Mouse (Mus musculus) myocyte (in vitro differentiated cells): ENCODE results near the gene Nlrc4. TPM values are rescaled to one million over a fixed set of nuclear protein-coding genes. Genes with fewer than 3 reads are reported as not detected.

Experiments used
- H3K27me3 ChIP-seq: one replicate; pipeline ENCODE4 v1.6.1; 2011; ENCODE audit not compliant: control insufficient read depth, insufficient read depth, insufficient read length
- H3K36me3 ChIP-seq: one replicate; pipeline ENCODE4 v1.6.1; 2011; ENCODE audit not compliant: control insufficient read depth, insufficient read depth
- H3K4me2 ChIP-seq: one replicate; pipeline ENCODE4 v1.6.1; 2011; ENCODE audit warnings: low read depth, control low read depth
- H3K4me3 ChIP-seq: one replicate; pipeline ENCODE4 v1.5.1; 2011; ENCODE audit warnings: mild to moderate bottlenecking, control low read depth, moderate library complexity
- H3K79me2 ChIP-seq: one replicate; pipeline ENCODE4 v1.6.1; 2011; ENCODE audit not compliant: control insufficient read depth, insufficient read depth
- H3ac ChIP-seq: one replicate; pipeline ENCODE4 v1.6.1; 2011; ENCODE audit not compliant: control insufficient read depth, insufficient read length
- CEBPB ChIP-seq: IDR thresholded peaks from 2 replicates; pipeline ENCODE4 v1.6.1; 2011; ENCODE audit warnings: mild to moderate bottlenecking, moderate library complexity; ENCODE audit not compliant: poor library complexity, insufficient read depth, severe bottlenecking
- E2F4 ChIP-seq: IDR thresholded peaks from one replicate; pipeline ENCODE4 v1.6.1; 2011; ENCODE audit warnings: mild to moderate bottlenecking, control low read depth, moderate library complexity; ENCODE audit not compliant: insufficient read depth
- MAX ChIP-seq: IDR thresholded peaks from one replicate; pipeline ENCODE4 v1.6.1; 2011; ENCODE audit warnings: low read depth, mild to moderate bottlenecking, control low read depth
- MYOD1 ChIP-seq, 3 experiments: IDR thresholded peaks; one replicate each; pipeline ENCODE4 v1.6.1; 2011; ENCODE audit warnings: control low read depth in 2 of 3, low read depth in 2 of 3, mild to moderate bottlenecking in 2 of 3, moderate library complexity in 1 of 3; ENCODE audit not compliant: insufficient read length in 2 of 3, control insufficient read depth in 1 of 3
- MYOG ChIP-seq, 3 experiments: IDR thresholded peaks; one replicate each; pipeline ENCODE4 v1.6.1; 2011; ENCODE audit warnings: control low read depth in 2 of 3, low read depth in 2 of 3, mild to moderate bottlenecking in 2 of 3; ENCODE audit not compliant: insufficient read length in 2 of 3, control insufficient read depth in 1 of 3, insufficient read depth in 1 of 3
- POLR2A ChIP-seq: IDR thresholded peaks from one replicate; pipeline ENCODE4 v1.6.1; 2011; ENCODE audit warnings: low read depth, mild to moderate bottlenecking, control low read depth, moderate library complexity; ENCODE audit not compliant: insufficient read length
- POLR2AphosphoS2 ChIP-seq: IDR thresholded peaks from one replicate; pipeline ENCODE4 v1.6.1; 2011; ENCODE audit warnings: low read depth, control low read depth; ENCODE audit not compliant: insufficient read length
- REST ChIP-seq: IDR thresholded peaks from one replicate; pipeline ENCODE4 v1.6.1; 2011; ENCODE audit warnings: mild to moderate bottlenecking, control low read depth, moderate library complexity; ENCODE audit not compliant: insufficient read depth, insufficient read length
- SRF ChIP-seq: IDR thresholded peaks from one replicate; pipeline ENCODE4 v1.6.1; 2011; ENCODE audit warnings: low read depth; ENCODE audit not compliant: control insufficient read depth, insufficient read length
- TCF12 ChIP-seq: IDR thresholded peaks from one replicate; pipeline ENCODE4 v1.6.1; 2011; ENCODE audit warnings: mild to moderate bottlenecking, control low read depth; ENCODE audit not compliant: poor library complexity, insufficient read depth, severe bottlenecking
- TCF3 ChIP-seq: IDR thresholded peaks from one replicate; pipeline ENCODE4 v1.6.1; 2011; ENCODE audit warnings: low read depth, control low read depth; ENCODE audit not compliant: insufficient read length
- USF1 ChIP-seq: IDR thresholded peaks from one replicate; pipeline ENCODE4 v1.6.1; 2011; ENCODE audit warnings: low read depth, mild to moderate bottlenecking, control low read depth, moderate library complexity
- polyA plus RNA-seq: library from polyadenylated mRNA; unstranded; fragments of >200 nt; fragmentation: generic; extraction: Trizol; gene quantifications from one replicate; pipeline ENCODE4 v1.2.1, GENCODE M21; 2012; ENCODE audit warnings: missing spikeins

Nlrc4 gene
- polyA plus RNA-seq: 0.01 TPM

DNA sequence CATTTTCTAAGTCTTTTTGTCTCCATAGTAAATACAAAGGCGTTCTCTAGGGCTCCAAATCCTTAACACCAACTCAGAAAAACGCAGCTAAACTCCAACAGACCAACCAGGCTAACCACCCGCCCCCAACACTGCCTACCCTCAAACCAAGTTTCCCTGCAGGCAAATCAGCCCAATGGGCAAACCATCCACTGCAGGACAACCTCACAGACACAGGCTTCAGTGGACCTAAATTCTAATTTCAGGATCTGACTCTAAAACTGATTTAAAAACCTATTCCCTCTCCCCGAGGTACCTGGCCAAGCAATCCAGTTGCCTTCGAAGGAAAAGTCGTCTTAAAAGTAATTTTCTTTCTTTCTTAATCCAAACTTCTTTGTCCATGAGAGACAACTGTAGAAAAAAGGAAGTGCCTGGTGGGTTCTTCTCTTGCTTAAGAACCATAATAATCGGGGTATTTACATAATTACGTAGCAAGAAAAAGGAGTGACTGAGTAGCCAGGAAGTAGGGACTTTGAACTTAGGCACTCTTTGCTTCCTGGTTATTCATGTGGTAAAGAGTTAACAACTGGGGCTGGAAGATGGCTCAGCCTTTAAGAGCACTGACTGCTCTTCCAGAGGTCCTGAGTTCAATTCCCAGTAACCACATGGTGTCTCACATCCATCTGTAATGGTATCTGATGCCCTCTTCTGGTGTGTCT is at the start of gene Nlrc4:
Nlrc4 (minus strand) TSS at position 432 of the 698 bp plus-strand sequence.
- no peaks in the 10 kb centered on the region for H3K36me3 ChIP-seq
- no peak within 1 kb of the TSS for H3K4me3 ChIP-seq
- no peak within 1 kb of the TSS for H3ac ChIP-seq
- no peaks in the 10 kb centered on the region for H3K79me2 ChIP-seq
- H3K4me2 ChIP-seq: no peak within 1 kb of the TSS
- TF ChIP-seq TCF12 (no peak), TCF3 (no peak), REST (no peak), MYOD1 (IDR thresholded peaks at IDR 0.05; ENCODE audit: control insufficient read depth in 1 of 3, insufficient read length in 2 of 3, low read depth in 2 of 3) (no peak), MAX (no peak), CEBPB (no peak), POLR2A (no peak), USF1 (no peak), E2F4 (no peak), SRF (no peak), POLR2AphosphoS2 (no peak), MYOG (IDR thresholded peaks at IDR 0.05; ENCODE audit: control insufficient read depth in 1 of 3, insufficient read depth in 1 of 3, insufficient read length in 2 of 3, low read depth in 2 of 3) (no peak)
- H3K27me3 ChIP-seq: no peaks in the 10 kb centered on the region

DNA sequence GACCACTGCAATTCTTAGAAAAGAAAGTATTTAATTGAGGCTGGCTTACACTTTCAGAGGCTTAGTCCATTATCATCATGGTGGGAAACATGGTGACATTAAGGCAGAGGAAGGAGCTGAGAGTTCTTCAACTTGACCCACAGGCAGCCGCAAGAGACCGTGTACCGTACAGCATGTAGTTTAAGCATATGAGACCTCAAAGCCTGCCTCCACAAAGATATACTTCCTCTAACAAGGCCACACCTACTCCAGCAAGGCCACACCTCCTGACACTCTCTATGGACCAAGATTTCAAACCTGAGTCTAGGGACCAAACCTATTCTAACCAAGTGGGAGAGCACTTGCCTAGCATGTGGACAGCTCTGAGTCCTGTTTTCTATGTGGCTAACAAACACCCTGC is 49.7 kb upstream of the Nlrc4 start:
- Histone ChIP-seq H3ac (no peak overlapping the region), H3K4me2 (no peak overlapping the region), H3K79me2 (no peaks in the 10 kb centered on the region), H3K27me3 (no peaks in the 10 kb centered on the region), H3K4me3 (no peak overlapping the region), H3K36me3 (no peaks in the 10 kb centered on the region)
- TF ChIP-seq USF1 (no peak), POLR2A (no peak), POLR2AphosphoS2 (no peak), REST (no peak), E2F4 (no peak), CEBPB (no peak), MYOG (IDR thresholded peaks at IDR 0.05; ENCODE audit: control insufficient read depth in 1 of 3, insufficient read depth in 1 of 3, insufficient read length in 2 of 3, low read depth in 2 of 3) (no peak), MYOD1 (IDR thresholded peaks at IDR 0.05; ENCODE audit: control insufficient read depth in 1 of 3, insufficient read length in 2 of 3, low read depth in 2 of 3) (no peak), TCF3 (no peak), SRF (no peak), TCF12 (no peak), MAX (no peak)

DNA sequence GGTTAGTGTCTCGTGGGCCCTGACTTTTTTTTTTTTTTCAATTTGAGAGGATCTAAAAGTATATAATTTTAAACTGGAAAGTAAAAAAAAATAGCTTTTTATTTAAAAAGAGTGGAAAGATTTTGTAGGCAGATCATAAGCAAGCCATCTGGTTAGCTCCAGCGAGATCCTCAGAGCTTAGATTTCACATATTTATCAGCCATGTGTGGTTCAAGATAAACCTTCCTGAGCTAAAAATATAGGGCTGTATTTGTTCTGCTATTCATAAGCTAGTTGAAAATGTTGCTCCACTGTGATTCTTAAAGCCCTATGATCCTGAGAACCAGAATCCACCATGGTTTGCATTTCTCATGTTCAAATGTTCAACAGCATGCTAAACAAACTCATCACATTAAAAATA is 49.0 kb upstream of the Nlrc4 start:
- H3K4me3 ChIP-seq: no peak overlapping the region
- TF ChIP-seq TCF3 (no peak), MYOG (IDR thresholded peaks at IDR 0.05; ENCODE audit: control insufficient read depth in 1 of 3, insufficient read depth in 1 of 3, insufficient read length in 2 of 3, low read depth in 2 of 3) (no peak), SRF (no peak), USF1 (no peak), REST (no peak), E2F4 (no peak)

DNA sequence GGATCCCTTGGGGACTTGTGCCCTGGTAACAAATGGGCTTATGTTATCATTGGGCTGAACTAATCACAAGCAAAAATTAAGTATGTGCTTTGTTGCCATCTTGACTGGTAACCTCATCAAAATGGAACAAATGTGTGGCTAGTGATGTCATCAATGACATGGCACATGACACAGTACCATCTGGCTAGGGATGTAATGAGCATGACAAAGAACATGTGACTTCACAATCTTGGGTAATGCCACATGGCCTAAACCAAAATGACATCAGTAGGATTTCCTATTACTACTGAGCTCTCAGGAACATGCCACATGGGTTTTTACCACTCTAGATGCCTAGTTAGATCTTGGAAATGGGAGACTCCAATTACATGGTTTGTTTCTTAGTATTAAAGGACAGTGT is 42.1 kb upstream of the Nlrc4 start:
- Histone ChIP-seq H3K4me3 (no peak overlapping the region), H3ac (no peak overlapping the region), H3K36me3 (peaks cover 30% of the 10 kb centered on the region), H3K79me2 (no peaks in the 10 kb centered on the region), H3K27me3 (no peaks in the 10 kb centered on the region), H3K4me2 (no peak overlapping the region)
- TF ChIP-seq MYOD1 (IDR thresholded peaks at IDR 0.05; ENCODE audit: control insufficient read depth in 1 of 3, insufficient read length in 2 of 3, low read depth in 2 of 3): no peak
- no peak for TF ChIP-seq TCF12
- no peak for TF ChIP-seq MYOG (IDR thresholded peaks at IDR 0.05; ENCODE audit: control insufficient read depth in 1 of 3, insufficient read depth in 1 of 3, insufficient read length in 2 of 3, low read depth in 2 of 3)
- no peak for TF ChIP-seq POLR2AphosphoS2

More for the DNA sequence above, 49.0 kb upstream of the Nlrc4 start:
- Histone ChIP-seq H3ac (no peak overlapping the region), H3K27me3 (no peaks in the 10 kb centered on the region), H3K36me3 (no peaks in the 10 kb centered on the region), H3K79me2 (no peaks in the 10 kb centered on the region), H3K4me2 (no peak overlapping the region)

DNA sequence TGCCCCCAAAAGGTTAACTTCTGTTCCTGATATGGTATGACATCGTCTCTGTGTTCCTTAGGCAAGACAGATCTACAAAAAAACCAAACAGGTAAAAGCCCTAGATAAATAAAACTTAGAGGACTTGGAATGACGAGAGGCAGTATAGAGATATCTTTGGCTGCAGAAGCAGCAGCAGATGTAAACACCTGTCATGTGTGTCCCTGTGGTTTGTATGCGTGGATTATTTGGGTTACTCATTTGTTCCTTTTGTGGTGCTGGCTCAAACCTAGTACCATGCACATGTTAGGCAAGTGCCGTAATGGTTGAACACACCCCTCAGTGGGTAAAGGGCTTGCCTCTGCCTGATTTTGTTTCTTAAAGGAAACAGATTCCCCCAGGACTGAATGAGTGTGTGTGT is 41.3 kb upstream of the Nlrc4 start:
- H3ac ChIP-seq: no peak overlapping the region
- no peaks in the 10 kb centered on the region for H3K27me3 ChIP-seq
- no peak for TF ChIP-seq USF1
- no peak for TF ChIP-seq MAX
- TF ChIP-seq MYOG (IDR thresholded peaks at IDR 0.05; ENCODE audit: control insufficient read depth in 1 of 3, insufficient read depth in 1 of 3, insufficient read length in 2 of 3, low read depth in 2 of 3): peak in 2 of 3 experiments; percentile 22 to 61
- TF ChIP-seq CEBPB: no peak
- TF ChIP-seq MYOD1 (IDR thresholded peaks at IDR 0.05; ENCODE audit: control insufficient read depth in 1 of 3, insufficient read length in 2 of 3, low read depth in 2 of 3): peak in 2 of 3 experiments; percentile 54 to 58
- no peak overlapping the region for H3K4me2 ChIP-seq
- peaks cover 37% of the 10 kb centered on the region for H3K36me3 ChIP-seq
- H3K79me2 ChIP-seq: no peaks in the 10 kb centered on the region
- H3K4me3 ChIP-seq: no peak overlapping the region
